Mouse (Mus musculus) kidney, postnatal 0 days (tissue): Measurements from ENCODE around the gene Ppil1. TPM values are rescaled to one million over a fixed set of nuclear protein-coding genes. Genes with fewer than 3 reads are reported as not detected.
"Not testable (repeated sequence)": the region's sequence is repeated elsewhere in the genome, so short reads cannot be mapped to it uniquely, and the experiment has no call there.

Source experiments
- ATAC-seq: fragments of 200-750 bp; cut with Nextera tagmentation; replicated peaks from 2 replicates; pipeline ENCODE4 v1.8.0; 2017; ENCODE audit warnings: low read depth, moderate number of reproducible peaks, moderate TSS enrichment, moderate library complexity; ENCODE audit not compliant: low FRiP score
- DNase-seq: peaks from one replicate; pipeline ENCODE4 v3.0.0-alpha.2; 2016; ENCODE audit warnings: low spot score
- H3K27ac ChIP-seq: fragments of 300-500 bp; sonication (generic); 2 replicates; pipeline ENCODE4 v1.5.1; 2014; ENCODE audit warnings: mild to moderate bottlenecking
- H3K27me3 ChIP-seq: fragments of 300-500 bp; sonication (generic); 2 replicates; pipeline ENCODE4 v1.6.1; 2014; ENCODE audit warnings: low read length, mixed read lengths; ENCODE audit not compliant: insufficient read depth
- H3K36me3 ChIP-seq: fragments of 300-500 bp; sonication (generic); 2 replicates; pipeline ENCODE4 v1.6.1; 2014; ENCODE audit warnings: low read length, mixed read lengths; ENCODE audit not compliant: insufficient read depth
- H3K4me1 ChIP-seq: fragments of 300-500 bp; sonication (generic); replicated peaks from 2 replicates; pipeline ENCODE4 v1.6.1; 2014; ENCODE audit warnings: antibody characterized with exemption, low read length, mixed read lengths; ENCODE audit not compliant: insufficient read depth
- H3K4me2 ChIP-seq: fragments of 300-500 bp; sonication (generic); 2 replicates; pipeline ENCODE4 v1.6.1; 2014; ENCODE audit warnings: mild to moderate bottlenecking, low read length, moderate library complexity, mixed read lengths
- H3K4me3 ChIP-seq: fragments of 300-500 bp; sonication (generic); replicated peaks from 2 replicates; pipeline ENCODE4 v1.5.1; 2014; ENCODE audit warnings: low read depth, low read length
- H3K9ac ChIP-seq: fragments of 300-500 bp; sonication (generic); 2 replicates; pipeline ENCODE4 v1.6.1; 2014; ENCODE audit warnings: low read depth, low read length
- H3K9me3 ChIP-seq: fragments of 300-500 bp; sonication (generic); replicated peaks from 2 replicates; pipeline ENCODE4 v1.6.1; 2016; ENCODE audit warnings: low read length, inconsistent platforms, mixed read lengths
- CTCF ChIP-seq: IDR thresholded peaks from 2 replicates; pipeline ENCODE4 v1.5.1; 2016; ENCODE audit warnings: antibody characterized with exemption, low read depth, mild to moderate bottlenecking, moderate library complexity
- WGBS: fragments of 180-500 bp; shearing (Covaris S2); extraction: QIAGEN DNeasy Blood & Tissue Kit; methylation state at CpG from one replicate; pipeline ENCODE4 v1.1.7; 2014; 5-methylcytosine and 5-hydroxymethylcytosine counted together
- polyA plus RNA-seq: library from polyadenylated mRNA; unstranded; fragments of >200 nt; fragmentation: Nextera tagmentation; extraction: Ambion mirVana; gene quantifications from 2 replicates; pipeline ENCODE4 v1.2.1, GENCODE M21; 2015

Gene Ppil1
- polyA plus RNA-seq, 1 experiment from 2014 or later, result 108 TPM

GRCm38 (mm10) chr17:29273156-29273555, 9.2 kb upstream of the Ppil1 start:
- no peak for DNase-seq
- TF ChIP-seq CTCF, result no peak
- Histone ChIP-seq H3K9ac (no peak overlapping the region), H3K36me3 (no peaks in the 10 kb centered on the region), H3K27me3 (no peaks in the 10 kb centered on the region), H3K27ac (no peak overlapping the region), H3K9me3 (no peaks in the 10 kb centered on the region), H3K4me2 (no peak overlapping the region), H3K4me3 (no peak overlapping the region), H3K4me1 (peaks cover 14% of the 10 kb centered on the region)
- 81% methylated on average over 7 of the region's 7 CpGs for WGBS
- ATAC-seq, result no peak

- H3K9me3 ChIP-seq, result no peaks in the 10 kb centered on the region
- peak overlapping the region; percentile 42; the same call in 1 of the 2 replicates for H3K9ac ChIP-seq
- H3K36me3 ChIP-seq, result no peaks in the 10 kb centered on the region
- no peak for ATAC-seq
- peak overlapping the region; percentile 94; the same call in 1 of the 2 replicates for H3K27ac ChIP-seq
- peaks cover 14% of the 10 kb centered on the region for H3K4me1 ChIP-seq
- DNase-seq, result no peak
- H3K4me2 ChIP-seq, result peak overlapping the region; percentile 73
- 87% methylated on average over 9 of the region's 9 CpGs for WGBS
- TF ChIP-seq CTCF, result no peak
- H3K4me3 ChIP-seq, result no peak overlapping the region
- no peaks in the 10 kb centered on the region for H3K27me3 ChIP-seq
These were observed 6.2 kb upstream of the Ppil1 start for GRCm38 (mm10) chr17:29270148-29270698.

GRCm38 (mm10) chr17:29269349-29269706, 5.3 kb upstream of the Ppil1 start:
- H3K4me2 ChIP-seq, result peak overlapping the region; percentile 73
- DNase-seq (no peak), ATAC-seq (no peak)
- 20% methylated on average over 10 of the region's 10 CpGs for WGBS
- peaks cover 17% of the 10 kb centered on the region for H3K4me1 ChIP-seq
- peak overlapping the region; percentile 70 for H3K4me3 ChIP-seq
- peak overlapping the region; percentile 94 for H3K27ac ChIP-seq
- no peak for TF ChIP-seq CTCF
- no peaks in the 10 kb centered on the region for H3K9me3 ChIP-seq
- H3K27me3 ChIP-seq, result no peaks in the 10 kb centered on the region
- H3K36me3 ChIP-seq, result no peaks in the 10 kb centered on the region
- H3K9ac ChIP-seq, result peak overlapping the region; percentile 84

DNA sequence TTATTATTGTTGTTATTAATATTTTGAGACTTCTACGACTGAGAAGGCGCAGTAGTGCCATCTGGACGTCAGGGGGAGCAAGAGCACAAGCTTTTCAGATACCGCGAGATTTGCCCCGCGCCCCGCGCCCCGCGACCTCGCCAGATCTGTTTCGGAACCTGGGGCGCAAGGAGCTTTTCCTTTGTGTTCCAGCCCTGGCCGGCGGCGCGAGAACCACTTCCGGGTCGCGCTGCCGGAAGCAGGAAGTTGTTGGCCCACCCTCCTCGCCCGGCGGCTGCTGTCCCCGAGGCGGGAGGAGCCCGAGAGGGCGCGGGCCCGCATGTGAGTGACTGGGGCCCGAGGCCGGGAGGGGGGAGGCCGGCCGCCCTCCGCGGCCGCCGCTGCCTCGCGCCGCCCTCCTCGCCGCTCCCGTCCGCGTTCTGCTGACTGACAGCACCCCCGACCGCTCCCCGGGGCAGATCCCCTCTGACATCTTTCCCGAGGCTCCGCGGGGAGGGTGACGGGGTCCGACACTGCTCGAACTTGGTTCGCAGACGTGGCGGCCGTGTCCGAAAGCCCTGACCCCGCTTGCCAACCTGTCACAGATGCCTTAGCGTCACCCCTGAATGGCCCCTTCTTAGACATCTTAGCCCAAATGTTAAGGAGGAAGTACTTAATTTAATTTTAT, 4.8 kb upstream of the Ppil1 start, which contains the start of gene BC004004:
BC004004 (plus strand) TSS at position 107 of the 667 bp plus-strand sequence.
- DNase-seq (peak; percentile 98), ATAC-seq (peak; percentile 89)
- H3K27ac ChIP-seq, result peak within 1 kb of the TSS; percentile 94
- H3K4me3 ChIP-seq, result peak within 1 kb of the TSS; percentile 70
- H3K9me3 ChIP-seq, result no peaks in the 10 kb centered on the region
- H3K27me3 ChIP-seq, result no peaks in the 10 kb centered on the region
- WGBS, result under 1% methylated on average over 62 of the region's 63 CpGs
- H3K4me1 ChIP-seq, result peaks cover 17% of the 10 kb centered on the region
- TF ChIP-seq CTCF, result peak; percentile 75
- no peaks in the 10 kb centered on the region for H3K36me3 ChIP-seq
- H3K4me2 ChIP-seq, result peak within 1 kb of the TSS; percentile 73
- H3K9ac ChIP-seq, result peak within 1 kb of the TSS; percentile 84

DNA sequence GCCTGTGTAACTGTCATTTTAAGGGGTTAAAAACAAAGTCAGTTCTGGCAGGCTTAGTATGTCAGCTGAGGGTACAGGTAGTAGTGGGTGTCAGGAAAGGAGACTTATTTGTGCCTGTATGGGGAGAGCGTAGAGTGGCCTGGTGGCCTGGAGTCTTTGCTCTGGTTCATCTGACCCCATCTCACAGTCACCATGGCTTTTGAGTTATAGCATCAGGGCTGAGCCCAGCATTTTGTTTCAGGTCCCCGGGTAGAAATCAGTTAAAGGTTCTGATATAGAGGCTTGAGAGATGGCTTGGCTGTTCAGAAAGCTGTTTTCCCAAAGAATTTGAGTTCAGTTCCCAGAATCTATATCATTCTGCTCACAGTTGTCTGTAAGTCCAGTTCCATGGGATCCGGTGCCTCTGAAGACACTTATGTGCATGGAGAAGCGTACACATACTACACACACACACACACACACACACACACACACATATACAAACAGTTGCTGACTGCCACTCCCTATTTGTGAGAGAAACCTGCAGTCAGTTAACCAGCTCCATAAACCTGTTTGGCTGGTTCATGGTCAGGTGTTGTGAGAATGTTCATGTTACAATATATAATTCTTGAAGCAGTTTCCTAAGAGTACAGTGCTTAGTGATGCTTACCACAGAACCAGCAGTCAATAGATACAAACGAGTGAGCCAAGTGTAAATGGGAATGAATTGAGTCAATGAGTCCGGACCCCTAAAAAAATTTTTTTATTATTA, 4.1 kb upstream of the Ppil1 start:
- DNase-seq, result no peak

GRCm38 (mm10) chr17:29267040-29267439, 3.1 kb upstream of the Ppil1 start:
- not testable (repeated sequence) for H3K27ac ChIP-seq, H3K4me2 ChIP-seq, ATAC-seq, H3K9ac ChIP-seq, H3K9me3 ChIP-seq, H3K27me3 ChIP-seq, H3K4me3 ChIP-seq, DNase-seq, H3K36me3 ChIP-seq
- peaks cover 24% of the 10 kb centered on the region for H3K4me1 ChIP-seq
- WGBS, result 81% methylated on average over 2 of the region's 2 CpGs

More for the DNA sequence above, 4.1 kb upstream of the Ppil1 start:
- Histone ChIP-seq H3K4me2 (peak overlapping the region; percentile 73), H3K27ac (peak overlapping the region; percentile 94), H3K9ac (peak overlapping the region; percentile 1; the same call in 1 of the 2 replicates), H3K36me3 (no peaks in the 10 kb centered on the region), H3K4me1 (peaks cover 19% of the 10 kb centered on the region), H3K9me3 (no peaks in the 10 kb centered on the region), H3K27me3 (no peaks in the 10 kb centered on the region), H3K4me3 (peak overlapping the region; percentile 70; the same call in 1 of the 2 replicates)
- 47% methylated on average over 6 of the region's 6 CpGs for WGBS
- ATAC-seq, result peak; percentile 8; the same call in 1 of the 2 replicates
- TF ChIP-seq CTCF, result no peak
